Mouse (Mus musculus) brain, embryonic 18.5 days (tissue): ENCODE results near the gene Myrfl.

ENCODE experiments used
- DNase-seq: peaks from one replicate; pipeline ENCODE4 v3.0.0-alpha.2; 2012; ENCODE audit warnings: low read depth, low spot score

The Myrfl gene

GRCm38 (mm10) chr10:116913647-116914273, 17.0 kb upstream of the Myrfl start:
- no peak for DNase-seq

GRCm38 (mm10) chr10:116912850-116913249, 16.1 kb upstream of the Myrfl start:
- no peak for DNase-seq

- no peak for DNase-seq
These were observed 12.4 kb upstream of the Myrfl start for GRCm38 (mm10) chr10:116908901-116909642.

- no peak for DNase-seq
These were observed 10.1 kb upstream of the Myrfl start for GRCm38 (mm10) chr10:116906794-116907193.

GRCm38 (mm10) chr10:116904503-116904908, 7.8 kb upstream of the Myrfl start:
- no peak for DNase-seq

- DNase-seq: no peak
These were observed 1.4 kb downstream of the Myrfl start for GRCm38 (mm10) chr10:116895108-116895833.

- no peak for DNase-seq
These were observed 2.2 kb downstream of the Myrfl start for GRCm38 (mm10) chr10:116894540-116894939.

- no peak for DNase-seq
These were observed 3.0 kb downstream of the Myrfl start for GRCm38 (mm10) chr10:116893753-116894152.

- DNase-seq: no peak
These were observed 6.1 kb downstream of the Myrfl start for GRCm38 (mm10) chr10:116890587-116890986.

GRCm38 (mm10) chr10:116884552-116884951, 12.2 kb downstream of the Myrfl start:
- no peak for DNase-seq

GRCm38 (mm10) chr10:116883531-116883930, 13.2 kb downstream of the Myrfl start:
- no peak for DNase-seq

- DNase-seq: no peak
These were observed 19.3 kb downstream of the Myrfl start for GRCm38 (mm10) chr10:116877436-116877835.

GRCm38 (mm10) chr10:116874490-116874889, 22.2 kb downstream of the Myrfl start:
- DNase-seq: no peak

- DNase-seq: no peak
These were observed 24.7 kb downstream of the Myrfl start for GRCm38 (mm10) chr10:116872016-116872410.

- DNase-seq: peak; percentile 45
These were observed 25.2 kb downstream of the Myrfl start for GRCm38 (mm10) chr10:116871329-116872015.

- no peak for DNase-seq
These were observed 25.9 kb downstream of the Myrfl start for GRCm38 (mm10) chr10:116870819-116871218.

GRCm38 (mm10) chr10:116853159-116853845, 43.4 kb downstream of the Myrfl start:
- no peak for DNase-seq

- DNase-seq: peak; percentile 47
These were observed 47.8 kb downstream of the Myrfl start for GRCm38 (mm10) chr10:116848749-116849473.

- no peak for DNase-seq
These were observed 55.2 kb downstream of the Myrfl start for GRCm38 (mm10) chr10:116841551-116841950.

- DNase-seq: no peak
These were observed 66.0 kb downstream of the Myrfl start for GRCm38 (mm10) chr10:116830676-116831075.

- no peak for DNase-seq
These were observed 68.6 kb downstream of the Myrfl start for GRCm38 (mm10) chr10:116828099-116828498.
